Mouse (Mus musculus) heart, embryonic 16.5 days (tissue): Measurements from ENCODE around the gene Tanc2. TPM values are rescaled to one million over a fixed set of nuclear protein-coding genes. Genes with fewer than 3 reads are reported as not detected.

Experiments used
- ATAC-seq: fragments of 200-750 bp; cut with Nextera tagmentation; replicated peaks from 2 replicates; pipeline ENCODE4 v1.8.0; 2017; ENCODE audit warnings: moderate number of reproducible peaks; ENCODE audit not compliant: insufficient read depth, low FRiP score; ENCODE audit errors: extremely low read depth
- H3K27ac ChIP-seq: fragments of 300-500 bp; sonication (generic); 2 replicates; pipeline ENCODE4 v1.5.1; 2014; ENCODE audit warnings: mild to moderate bottlenecking, low read length, control low read depth, moderate library complexity
- H3K27me3 ChIP-seq: fragments of 300-500 bp; sonication (generic); 2 replicates; pipeline ENCODE4 v1.6.1; 2014; ENCODE audit warnings: low read length, mixed read lengths; ENCODE audit not compliant: control insufficient read depth, insufficient read depth
- H3K36me3 ChIP-seq: fragments of 300-500 bp; sonication (generic); 2 replicates; pipeline ENCODE4 v1.6.1; 2014; ENCODE audit not compliant: control insufficient read depth, insufficient read depth
- H3K4me1 ChIP-seq: fragments of 300-500 bp; sonication (generic); 2 replicates; pipeline ENCODE4 v1.6.1; 2014; ENCODE audit warnings: low read length, mixed read lengths; ENCODE audit not compliant: control insufficient read depth, insufficient read depth
- H3K4me2 ChIP-seq: fragments of 300-500 bp; sonication (generic); 2 replicates; pipeline ENCODE4 v1.6.1; 2014; ENCODE audit warnings: low read depth, mild to moderate bottlenecking, control low read depth, low read length
- H3K4me3 ChIP-seq: fragments of 300-500 bp; sonication (generic); 2 replicates; pipeline ENCODE4 v1.5.1; 2014; ENCODE audit warnings: mild to moderate bottlenecking, control low read depth, low read length
- H3K9ac ChIP-seq: fragments of 300-500 bp; sonication (generic); 2 replicates; pipeline ENCODE4 v1.6.1; 2014; ENCODE audit warnings: low read length, control low read depth
- H3K9me3 ChIP-seq: fragments of 300-500 bp; sonication (generic); replicated peaks from 2 replicates; pipeline ENCODE4 v1.6.1; 2016; ENCODE audit warnings: low read length; ENCODE audit not compliant: control insufficient read depth
- WGBS: fragments of 180-500 bp; shearing (Covaris S2); extraction: QIAGEN DNeasy Blood & Tissue Kit; methylation state at CpG from one replicate; pipeline ENCODE4 v1.1.7; 2014; 5-methylcytosine and 5-hydroxymethylcytosine counted together
- polyA plus RNA-seq: library from polyadenylated mRNA; unstranded; fragments of >200 nt; fragmentation: Nextera tagmentation; extraction: Ambion mirVana; gene quantifications from 2 replicates; pipeline ENCODE4 v1.2.1, GENCODE M21; 2015

The Tanc2 gene
- 8.0 and 8.9 TPM in 2 replicates for polyA plus RNA-seq

- under 1% methylated on average over 53 of the region's 87 CpGs for WGBS
These were observed at the start of gene Tanc2 for GRCm38 (mm10) chr11:105589877-105590641. Tanc2 (plus strand) TSS chr11:105589986.

GRCm38 (mm10) chr11:105540781-105541180 lies 49.0 kb upstream of the Tanc2 start:
- ATAC-seq, result no peak

More at GRCm38 (mm10) chr11:105589877-105590641, at the start of gene Tanc2:
- peaks cover 8% of the 10 kb centered on the region for H3K4me1 ChIP-seq
- H3K4me3 ChIP-seq, result peak within 1 kb of the TSS; percentile 95
- H3K36me3 ChIP-seq, result no peaks in the 10 kb centered on the region
- peak within 1 kb of the TSS; percentile 98 for H3K9ac ChIP-seq
- H3K27me3 ChIP-seq, result no peaks in the 10 kb centered on the region
- peak within 1 kb of the TSS; percentile 81 for H3K4me2 ChIP-seq
- ATAC-seq, result peak; percentile 87
- peaks cover 4% of the 10 kb centered on the region for H3K9me3 ChIP-seq
- H3K27ac ChIP-seq, result peak within 1 kb of the TSS; percentile 93

DNA sequence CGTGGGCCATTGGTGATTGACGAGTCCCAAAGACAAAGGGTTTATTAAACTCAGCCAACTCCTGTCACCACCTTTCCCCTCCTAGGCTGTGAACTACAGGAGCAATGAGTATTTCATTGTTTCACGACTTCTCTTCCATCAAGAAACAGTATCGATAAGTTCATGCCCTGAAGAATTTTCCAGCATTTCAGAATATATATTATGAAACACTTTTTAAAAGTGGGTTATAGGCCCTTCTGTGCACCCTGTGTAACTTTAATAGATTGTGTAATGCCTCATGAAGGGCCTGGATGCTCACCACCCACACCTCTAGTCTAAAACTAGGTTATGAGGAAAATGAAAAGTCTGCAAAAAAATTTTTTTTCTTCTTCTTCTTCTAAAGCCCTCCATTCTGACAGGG lies 48.4 kb upstream of the Tanc2 start:
- Histone ChIP-seq H3K9me3 (no peaks in the 10 kb centered on the region), H3K4me2 (no peak overlapping the region), H3K9ac (no peak overlapping the region), H3K36me3 (no peaks in the 10 kb centered on the region), H3K4me1 (peaks cover 8% of the 10 kb centered on the region; the same call in 1 of the 2 replicates), H3K4me3 (no peak overlapping the region), H3K27ac (no peak overlapping the region), H3K27me3 (no peaks in the 10 kb centered on the region)
- no peak for ATAC-seq
- WGBS, result 70% methylated on average over 4 of the region's 4 CpGs

More at GRCm38 (mm10) chr11:105540781-105541180, 49.0 kb upstream of the Tanc2 start:
- no peak overlapping the region for H3K27ac ChIP-seq
- H3K9me3 ChIP-seq, result no peaks in the 10 kb centered on the region
- 83% methylated on average over 8 of the region's 8 CpGs for WGBS
- H3K27me3 ChIP-seq, result no peaks in the 10 kb centered on the region
- H3K4me2 ChIP-seq, result no peak overlapping the region
- H3K4me3 ChIP-seq, result no peak overlapping the region
- H3K4me1 ChIP-seq, result peaks cover 5% of the 10 kb centered on the region; the same call in 1 of the 2 replicates
- no peaks in the 10 kb centered on the region for H3K36me3 ChIP-seq
- no peak overlapping the region for H3K9ac ChIP-seq

GRCm38 (mm10) chr11:105542129-105542528 lies 47.7 kb upstream of the Tanc2 start:
- no peaks in the 10 kb centered on the region for H3K36me3 ChIP-seq
- no peak for ATAC-seq
- 29% methylated on average over 1 of the region's 1 CpGs for WGBS
- H3K27ac ChIP-seq, result no peak overlapping the region
- no peak overlapping the region for H3K4me2 ChIP-seq
- H3K27me3 ChIP-seq, result no peaks in the 10 kb centered on the region
- H3K4me3 ChIP-seq, result no peak overlapping the region
- H3K4me1 ChIP-seq, result peaks cover 8% of the 10 kb centered on the region; the same call in 1 of the 2 replicates
- no peaks in the 10 kb centered on the region for H3K9me3 ChIP-seq
- no peak overlapping the region for H3K9ac ChIP-seq

DNA sequence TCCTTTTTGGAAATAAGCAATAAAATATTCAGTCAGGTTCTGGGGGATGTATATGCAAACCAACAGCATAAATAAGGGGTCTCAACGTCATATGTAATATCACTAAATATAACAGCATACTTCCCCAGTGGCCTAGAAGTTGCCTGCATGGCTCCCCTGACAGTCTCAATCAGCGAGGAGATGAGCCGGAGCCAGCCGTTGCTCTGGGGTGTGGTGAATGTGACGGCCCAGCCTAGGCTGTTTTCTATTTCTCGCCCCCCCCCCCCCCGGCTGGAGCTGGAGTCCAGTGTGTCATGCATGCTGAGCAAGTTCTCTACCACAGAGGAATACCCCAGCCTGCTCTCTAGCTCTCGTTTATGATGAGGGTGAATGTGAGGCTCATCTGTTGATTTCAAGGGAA lies 44.0 kb upstream of the Tanc2 start:
- Histone ChIP-seq H3K36me3 (no peaks in the 10 kb centered on the region), H3K4me2 (no peak overlapping the region), H3K27me3 (no peaks in the 10 kb centered on the region), H3K27ac (no peak overlapping the region), H3K4me3 (no peak overlapping the region), H3K9ac (no peak overlapping the region), H3K4me1 (peaks cover 10% of the 10 kb centered on the region; the same call in 1 of the 2 replicates), H3K9me3 (no peaks in the 10 kb centered on the region)
- WGBS, result 24% methylated on average over 8 of the region's 8 CpGs
- no peak for ATAC-seq

- Histone ChIP-seq H3K27ac (no peak overlapping the region), H3K9me3 (no peaks in the 10 kb centered on the region), H3K4me2 (no peak overlapping the region), H3K4me3 (no peak overlapping the region), H3K4me1 (peaks cover 10% of the 10 kb centered on the region; the same call in 1 of the 2 replicates), H3K27me3 (no peaks in the 10 kb centered on the region), H3K36me3 (no peaks in the 10 kb centered on the region), H3K9ac (no peak overlapping the region)
- WGBS, result 72% methylated on average over 6 of the region's 6 CpGs
- ATAC-seq, result no peak
These were observed 43.4 kb upstream of the Tanc2 start for GRCm38 (mm10) chr11:105546393-105546792.

- Histone ChIP-seq H3K4me3 (no peak overlapping the region), H3K4me2 (no peak overlapping the region), H3K27ac (no peak overlapping the region), H3K27me3 (no peaks in the 10 kb centered on the region), H3K36me3 (no peaks in the 10 kb centered on the region), H3K4me1 (peaks cover 7% of the 10 kb centered on the region; the same call in 1 of the 2 replicates), H3K9me3 (no peaks in the 10 kb centered on the region), H3K9ac (no peak overlapping the region)
- ATAC-seq, result no peak
- 81% methylated on average over 6 of the region's 6 CpGs for WGBS
These were observed 41.4 kb upstream of the Tanc2 start for GRCm38 (mm10) chr11:105548383-105548782.

DNA sequence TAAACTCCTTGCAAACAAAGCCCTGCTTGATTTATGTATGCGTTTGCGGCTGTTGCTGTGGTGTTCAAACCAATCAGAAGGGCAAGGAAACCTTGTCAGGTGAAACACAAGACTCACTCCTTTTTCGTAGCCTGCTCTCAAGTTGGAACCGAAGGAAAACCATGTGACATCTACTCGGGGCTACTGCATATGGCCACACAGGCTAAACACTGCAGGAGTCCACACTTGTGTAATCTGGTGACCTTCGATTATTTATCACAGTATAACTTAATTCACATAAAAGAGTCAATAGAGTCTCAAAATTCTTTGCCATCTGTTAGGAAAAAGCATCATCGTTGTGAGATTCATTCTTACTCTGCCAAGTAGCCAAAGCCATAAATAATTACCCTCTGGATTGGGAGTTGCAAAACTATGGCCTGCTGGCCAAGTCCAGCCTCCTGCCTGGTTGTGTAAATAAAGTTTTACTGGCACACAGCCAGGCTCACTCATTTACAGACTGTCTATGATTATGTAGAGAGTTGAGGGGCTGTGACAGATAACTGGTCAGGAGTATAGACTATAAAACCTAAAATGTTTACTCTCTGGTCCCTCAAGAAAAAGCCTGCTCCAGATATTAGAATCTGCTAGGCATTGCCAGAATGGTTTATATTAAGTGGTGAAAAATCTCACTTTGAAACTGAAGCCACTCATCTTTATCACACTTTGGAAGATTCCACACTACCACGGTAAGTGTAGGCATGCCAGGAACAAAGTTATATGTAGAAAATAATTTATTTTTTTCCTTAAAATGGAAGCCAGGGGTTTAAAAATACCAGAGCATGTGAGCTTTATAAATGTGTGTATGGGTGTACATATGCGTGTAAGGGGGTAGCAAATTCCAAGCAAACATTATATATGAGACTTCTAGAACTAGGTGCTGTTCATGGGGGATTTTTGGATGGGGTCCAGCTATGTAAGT lies 40.3 kb upstream of the Tanc2 start:
- Histone ChIP-seq H3K36me3 (no peaks in the 10 kb centered on the region), H3K9ac (no peak overlapping the region), H3K27ac (no peak overlapping the region), H3K4me1 (peaks cover 7% of the 10 kb centered on the region; the same call in 1 of the 2 replicates), H3K4me2 (no peak overlapping the region), H3K4me3 (no peak overlapping the region), H3K9me3 (no peaks in the 10 kb centered on the region), H3K27me3 (no peaks in the 10 kb centered on the region)
- no peak for ATAC-seq
- 64% methylated on average over 9 of the region's 9 CpGs for WGBS
